Mouse (Mus musculus) brain, embryonic 14.5 days (tissue): ENCODE measurements around the gene Srsf7. TPM values are rescaled to one million over a fixed set of nuclear protein-coding genes. Genes with fewer than 3 reads are reported as not detected.
A peak's percentile ranks its signal among the peaks of the same experiment; 100 is the strongest.
"Not testable (repeated sequence)": the region's sequence is repeated elsewhere in the genome, so short reads cannot be mapped to it uniquely, and the experiment has no call there.

Source experiments
- DNase-seq: peaks from one replicate; pipeline ENCODE4 v3.0.0-alpha.2; 2011; ENCODE audit warnings: low read depth
- CTCF ChIP-seq: fragments of 200-500 bp; IDR thresholded peaks from 2 replicates; pipeline ENCODE4 v1.5.1; 2012; ENCODE audit warnings: inconsistent platforms, mild to moderate bottlenecking, moderate library complexity, borderline replicate concordance; ENCODE audit not compliant: insufficient read depth, insufficient read length; ENCODE audit errors: extremely low read depth
- POLR2A ChIP-seq: fragments of 200-500 bp; IDR thresholded peaks from 2 replicates; pipeline ENCODE4 v1.6.1; 2012; ENCODE audit warnings: mild to moderate bottlenecking, inconsistent platforms, borderline replicate concordance; ENCODE audit not compliant: poor library complexity, insufficient read depth, insufficient read length, severe bottlenecking; ENCODE audit errors: extremely low read depth
- polyA plus RNA-seq: library from polyadenylated mRNA; depleted of rRNA; stranded (reverse); fragments of >200 nt; gene quantifications from 2 replicates; pipeline ENCODE4 v1.2.3, GENCODE M21; 2012

The Srsf7 gene
- polyA plus RNA-seq, 1 experiment: 326 TPM

DNA sequence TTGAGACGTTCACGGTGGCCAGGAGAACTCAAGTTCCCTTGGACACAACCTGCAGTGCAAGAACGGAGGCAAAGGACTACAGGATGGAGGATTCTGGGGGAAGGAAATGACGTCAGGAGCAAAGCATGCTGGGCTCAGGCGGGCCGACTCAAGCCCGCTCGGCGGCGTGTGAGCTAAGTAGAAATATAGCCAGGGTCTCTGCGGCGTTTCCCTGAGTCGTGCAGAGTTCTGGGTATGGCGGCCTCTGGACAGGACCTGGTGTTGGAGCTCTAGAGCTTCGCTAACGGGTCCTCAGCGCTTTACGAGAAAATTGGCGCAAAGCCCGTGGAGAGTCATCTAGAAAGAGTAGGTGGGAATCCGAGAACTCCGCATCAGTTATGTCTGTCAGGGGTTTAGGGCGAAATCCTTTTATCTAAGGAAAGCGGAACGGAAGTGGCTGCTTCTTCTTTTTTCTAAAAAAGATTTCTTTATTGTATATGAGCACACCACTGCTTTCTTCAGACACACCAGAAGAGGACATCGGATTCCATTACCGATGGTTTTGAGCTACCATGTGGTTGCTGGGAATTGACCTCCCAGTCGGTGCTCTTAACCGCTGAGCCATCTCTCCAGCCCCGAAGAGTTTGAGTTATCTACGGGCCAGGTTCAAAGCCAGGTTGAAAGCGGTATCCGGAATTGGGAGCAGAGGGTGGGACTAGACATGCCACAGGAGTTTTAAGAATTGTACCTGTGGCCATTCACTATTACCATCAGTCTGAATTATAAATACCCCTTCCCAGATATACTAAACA lies 17.4 kb upstream of the Srsf7 start, which contains the start of gene Gemin6:
TSS of gene Gemin6 (plus strand) at position 116 of the 791 bp plus-strand sequence.
- TF ChIP-seq CTCF (no peak), POLR2A (peak; percentile 63; the same call in 1 of the 2 replicates)
- peak; percentile 98 for DNase-seq

- TF ChIP-seq CTCF (no peak), POLR2A (no peak)
- DNase-seq: no peak
These were observed 16.7 kb upstream of the Srsf7 start for GRCm38 (mm10) chr17:80223829-80224228.

- peak; percentile 10 for DNase-seq
- TF ChIP-seq CTCF: peak; percentile 17; the same call in 1 of the 2 replicates
- TF ChIP-seq POLR2A: no peak
These were observed 15.0 kb upstream of the Srsf7 start for GRCm38 (mm10) chr17:80221890-80222628.

- DNase-seq: no peak
- TF ChIP-seq CTCF: no peak
- TF ChIP-seq POLR2A: no peak
These were observed 14.1 kb upstream of the Srsf7 start for GRCm38 (mm10) chr17:80221202-80221601.

DNA sequence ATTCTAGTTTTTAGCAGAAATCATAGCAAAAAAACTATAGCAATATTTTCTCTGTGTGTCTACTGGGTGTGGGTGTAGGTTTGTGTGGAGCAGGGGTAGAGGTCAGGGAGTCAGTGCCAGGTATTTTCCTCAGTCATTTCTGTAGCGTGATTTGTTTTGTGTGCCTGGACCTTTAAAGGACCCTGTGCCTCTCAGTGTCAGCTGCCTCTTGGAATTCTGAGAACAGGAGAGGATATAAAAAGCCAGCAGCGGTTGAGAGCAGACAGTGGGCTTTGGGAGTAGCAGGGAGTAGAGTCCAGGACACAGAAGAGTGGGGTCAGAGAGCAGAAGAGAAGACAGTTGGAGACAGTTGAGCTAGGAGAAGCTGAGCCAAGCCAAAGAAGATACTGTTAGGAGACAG lies 13.0 kb upstream of the Srsf7 start:
- no peak for DNase-seq
- no peak for TF ChIP-seq CTCF
- TF ChIP-seq POLR2A: no peak

DNA sequence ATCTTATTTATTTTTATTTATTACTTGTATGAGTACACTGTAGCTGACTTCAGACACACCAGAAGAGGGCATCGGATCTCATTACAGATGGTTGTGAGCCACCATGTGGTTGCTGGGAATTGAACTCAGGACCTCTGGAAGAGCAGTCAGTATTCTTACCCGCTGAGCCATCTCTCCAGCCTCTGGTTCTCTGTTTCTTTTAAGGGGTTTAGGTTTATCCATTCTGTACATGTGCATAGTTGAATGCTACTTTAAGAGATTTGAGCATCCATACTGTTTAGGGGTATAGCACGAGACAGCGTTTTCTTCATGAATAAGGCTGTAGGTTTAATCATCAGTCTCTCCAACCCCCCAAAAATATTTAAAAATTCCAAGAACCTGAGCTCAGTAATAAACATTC lies 6.9 kb upstream of the Srsf7 start:
- DNase-seq: not testable (repeated sequence)

GRCm38 (mm10) chr17:80206301-80206670 lies 821 bp downstream of the Srsf7 start:
- peak; percentile 38; the same call in 1 of the 2 replicates for TF ChIP-seq POLR2A
- no peak for TF ChIP-seq CTCF
- DNase-seq: peak; percentile 75

GRCm38 (mm10) chr17:80205657-80206056 lies 1.4 kb downstream of the Srsf7 start:
- TF ChIP-seq CTCF (no peak), POLR2A (no peak)

DNA sequence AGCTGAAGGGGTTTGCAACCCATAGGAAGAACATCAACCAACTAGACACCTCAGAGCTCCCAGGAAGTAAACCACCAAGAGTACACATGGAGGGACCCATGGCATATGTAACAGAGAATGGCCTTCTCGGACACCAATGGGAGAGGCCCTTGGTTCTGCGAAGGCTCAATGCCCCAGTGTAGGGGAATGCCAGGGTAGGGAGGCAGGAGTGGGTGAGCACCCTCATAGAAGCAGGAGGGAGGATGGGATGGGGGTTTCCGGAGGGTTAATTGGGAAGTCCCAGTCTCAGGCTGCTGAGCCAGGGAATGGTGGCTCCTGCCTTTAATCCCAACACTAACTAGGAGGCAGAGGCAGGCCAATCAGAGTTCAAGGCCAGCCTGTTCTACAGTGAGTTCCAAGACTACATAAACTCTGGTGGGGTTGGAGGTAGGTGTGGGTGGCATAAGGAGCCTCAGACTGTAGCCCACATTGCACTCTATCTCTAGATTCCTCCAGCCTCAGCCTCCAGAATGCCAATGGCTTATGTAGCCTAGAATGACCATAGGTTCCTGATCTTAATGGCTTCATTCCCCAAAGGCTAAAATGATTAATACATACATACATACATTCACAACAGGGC lies 7.8 kb downstream of the Srsf7 start:
- DNase-seq: no peak
- TF ChIP-seq CTCF (no peak), POLR2A (no peak)

More at GRCm38 (mm10) chr17:80205657-80206056, 1.4 kb downstream of the Srsf7 start:
- DNase-seq: no peak

GRCm38 (mm10) chr17:80193075-80193474 lies 14.0 kb downstream of the Srsf7 start:
- TF ChIP-seq CTCF (peak; percentile 9; the same call in 1 of the 2 replicates), POLR2A (no peak)
- peak; percentile 52 for DNase-seq

DNA sequence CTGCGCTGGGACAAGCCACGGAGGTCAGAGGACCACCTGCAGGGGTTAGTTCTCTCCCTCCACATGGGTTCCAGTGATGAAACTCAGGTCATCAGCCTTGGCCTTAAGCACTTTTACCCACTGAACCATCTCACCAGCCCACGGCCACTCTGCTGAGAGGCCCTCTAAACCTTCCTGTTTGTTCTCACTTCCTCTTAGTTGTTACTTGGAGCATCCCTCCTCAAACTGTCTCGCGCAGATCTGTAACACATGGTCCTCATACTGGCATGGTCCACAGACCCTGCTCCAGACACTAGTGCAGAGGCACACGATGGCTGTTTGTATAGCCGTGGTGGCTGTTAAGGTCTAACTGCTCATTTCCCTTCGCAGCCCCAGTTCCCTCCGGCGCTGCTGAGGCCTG lies 23.5 kb downstream of the Srsf7 start:
- no peak for DNase-seq
- TF ChIP-seq CTCF: no peak
- TF ChIP-seq POLR2A: no peak

- no peak for TF ChIP-seq CTCF
- TF ChIP-seq POLR2A: no peak
- DNase-seq: no peak
These were observed 26.6 kb downstream of the Srsf7 start for GRCm38 (mm10) chr17:80180468-80180867.
